Mouse (Mus musculus) CH12.LX (cell line): ENCODE results near the gene Tle6. TPM values are rescaled to one million over a fixed set of nuclear protein-coding genes. Genes with fewer than 3 reads are reported as not detected.

ENCODE experiments used
- DNase-seq: peaks from one replicate; pipeline ENCODE4 v3.0.0-alpha.2; 2013; ENCODE audit errors: extremely low read depth
- H3K27ac ChIP-seq: 2 replicates; pipeline ENCODE4 v1.5.1; 2012; ENCODE audit warnings: low read depth, mild to moderate bottlenecking, control low read depth, moderate library complexity; ENCODE audit not compliant: insufficient read depth
- H3K27me3 ChIP-seq: replicated peaks from 2 replicates; pipeline ENCODE3; 2012; ENCODE audit warnings: inconsistent platforms
- H3K36me3 ChIP-seq, 2 experiments: replicated peaks in 1 of 2; 2 replicates each; pipeline versions ENCODE3 to v1.6.1; 2012; ENCODE audit warnings: inconsistent platforms in 1 of 2, low read length in 1 of 2, mild to moderate bottlenecking in 1 of 2, mixed read lengths in 1 of 2, moderate library complexity in 1 of 2; ENCODE audit not compliant: control insufficient read depth in 1 of 2, insufficient read depth in 1 of 2
- H3K4me1 ChIP-seq, 2 experiments: 2 replicates each; pipeline ENCODE4 v1.6.1; 2012; ENCODE audit warnings: inconsistent platforms in 1 of 2, moderate library complexity in 1 of 2; ENCODE audit not compliant: insufficient read depth in 2 of 2, control insufficient read depth in 1 of 2
- H3K4me2 ChIP-seq: 2 replicates; pipeline ENCODE4 v1.6.1; 2012; ENCODE audit warnings: low read depth, mild to moderate bottlenecking, control low read depth; ENCODE audit not compliant: poor library complexity, insufficient read depth, severe bottlenecking
- H3K4me3 ChIP-seq, 3 experiments: fragments of 150-350 bp in 1 of 3; sonication (generic) in 1 of 3; replicated peaks in 1 of 3; 2 replicates each; pipeline versions ENCODE3 to v1.5.1; 2011 to 2012; ENCODE audit warnings: low read depth in 2 of 3, low read length in 2 of 3, mild to moderate bottlenecking in 2 of 3, moderate library complexity in 2 of 3, control low read depth in 1 of 3, improper control_type of control experiment in 1 of 3, inconsistent platforms in 1 of 3, mixed read lengths in 1 of 3; ENCODE audit not compliant: poor library complexity in 1 of 3
- H3K79me2 ChIP-seq: replicated peaks from 2 replicates; pipeline ENCODE4 v1.6.1; 2012; ENCODE audit warnings: mild to moderate bottlenecking, moderate library complexity; ENCODE audit not compliant: control insufficient read depth, poor library complexity, insufficient read depth, severe bottlenecking; ENCODE audit errors: extremely low read depth
- H3K9ac ChIP-seq: 2 replicates; pipeline ENCODE4 v1.6.1; 2012; ENCODE audit warnings: low read depth, mild to moderate bottlenecking, control low read depth, moderate library complexity; ENCODE audit not compliant: insufficient read depth
- H3K9me3 ChIP-seq: replicated peaks from 2 replicates; pipeline ENCODE3; 2012; ENCODE audit warnings: low read length, inconsistent platforms, mixed read lengths
- CHD1 ChIP-seq: IDR thresholded peaks from 2 replicates; pipeline ENCODE4 v1.6.1; 2012; ENCODE audit warnings: low read depth, low read length, improper control_type of control experiment, inconsistent platforms
- CTCF ChIP-seq, 2 experiments: IDR thresholded peaks in 1 of 2; conservative IDR thresholded peaks in 1 of 2; 2 replicates each; pipeline ENCODE4 v1.5.1; 2011 to 2012; ENCODE audit warnings: low read depth in 2 of 2, low read length in 2 of 2, improper control_type of control experiment in 1 of 2, inconsistent platforms in 1 of 2, mild to moderate bottlenecking in 1 of 2, moderate library complexity in 1 of 2
- E2F4 ChIP-seq: IDR thresholded peaks from 2 replicates; pipeline ENCODE4 v1.6.1; 2011; ENCODE audit warnings: low read depth, low read length, improper control_type of control experiment; ENCODE audit not compliant: insufficient replicate concordance
- GABPA ChIP-seq: IDR thresholded peaks from 2 replicates; pipeline ENCODE4 v1.6.1; 2012; ENCODE audit warnings: low read depth, low read length, improper control_type of control experiment, inconsistent platforms; ENCODE audit not compliant: insufficient replicate concordance
- JUN ChIP-seq: IDR thresholded peaks from 2 replicates; pipeline ENCODE4 v1.6.1; 2011; ENCODE audit warnings: low read depth, mild to moderate bottlenecking, low read length, improper control_type of control experiment, moderate library complexity; ENCODE audit not compliant: insufficient read depth
- KAT2A ChIP-seq: IDR thresholded peaks from 2 replicates; pipeline ENCODE4 v1.6.1; 2012; ENCODE audit warnings: low read length, improper control_type of control experiment, inconsistent platforms; ENCODE audit not compliant: insufficient replicate concordance
- MAFK ChIP-seq: IDR thresholded peaks from 2 replicates; pipeline ENCODE4 v1.6.1; 2011; ENCODE audit warnings: low read length, improper control_type of control experiment; ENCODE audit not compliant: insufficient replicate concordance
- MXI1 ChIP-seq: IDR thresholded peaks from 2 replicates; pipeline ENCODE4 v1.6.1; 2011; ENCODE audit warnings: mild to moderate bottlenecking, low read depth, low read length, improper control_type of control experiment
- POLR2A ChIP-seq: IDR thresholded peaks from 2 replicates; pipeline ENCODE4 v1.6.1; 2011; ENCODE audit warnings: low read depth, mild to moderate bottlenecking, improper control_type of control experiment, low read length
- POLR2AphosphoS2 ChIP-seq: IDR thresholded peaks from 2 replicates; pipeline ENCODE4 v1.6.1; 2011; ENCODE audit warnings: low read depth, low read length, improper control_type of control experiment
- SMC3 ChIP-seq: IDR thresholded peaks from 2 replicates; pipeline ENCODE4 v1.6.1; 2011; ENCODE audit warnings: low read depth, low read length, improper control_type of control experiment
- USF2 ChIP-seq: conservative IDR thresholded peaks from 2 replicates; pipeline ENCODE4 v1.6.1; 2011; ENCODE audit warnings: low read depth, low read length, improper control_type of control experiment
- ZNF384 ChIP-seq: IDR thresholded peaks from 2 replicates; pipeline ENCODE4 v1.6.1; 2012; ENCODE audit warnings: low read depth, low read length, improper control_type of control experiment, inconsistent platforms
- dilution Hi-C: fragments of 300-500 bp; cut with MboI; formaldehyde crosslinking; loops from 2 replicates; pipeline ENCODE4 v1.14.3; 2020; ENCODE audit warnings: low sequenced_read_pairs; ENCODE audit not compliant: extremely low pct_unique_long_range_greater_than_20kb, extremely low pct_ligation_motif_present
- in situ Hi-C: fragments of 300-500 bp; cut with MboI; formaldehyde crosslinking; loops from 3 replicates; pipeline ENCODE4 v1.14.3; 2019; ENCODE audit warnings: low sequenced_read_pairs, low pct_ligation_motif_present, low pct_unique_long_range_greater_than_20kb, mixed read lengths
- polyA plus RNA-seq: library from polyadenylated mRNA; unstranded; fragments of >175 nt; gene quantifications from 2 replicates; pipeline ENCODE4 v1.2.1, GENCODE M21; 2012; ENCODE audit warnings: low read depth; ENCODE audit not compliant: insufficient read length
- total RNA-seq, 2 experiments: library from RNA; depleted of rRNA; stranded (reverse); fragments of 300-350 nt in 1 of 2; fragments of >200 nt in 1 of 2; gene quantifications; 2 replicates each; pipeline ENCODE4 v1.2.3; 2012 to 2014

Gene Tle6
- total and polyA plus RNA-seq, 3 experiments = 0.39 to 1.3 (median 1.2) TPM

- peak overlapping the region in 2 of 3 experiments; percentile 32 to 34 for H3K4me3 ChIP-seq
- in situ Hi-C loops (no loop called here), dilution Hi-C loops (no loop called here)
- no peak overlapping the region for H3K9ac ChIP-seq
- H3K4me1 ChIP-seq = peaks cover 3 to 12% of the 10 kb centered on the region in 2 experiments
- peak; percentile 87 for DNase-seq
- peak overlapping the region; percentile 67; the same call in 1 of the 2 replicates for H3K4me2 ChIP-seq
- TF ChIP-seq POLR2AphosphoS2 (no peak), KAT2A (no peak), SMC3 (no peak), CHD1 (no peak), POLR2A (peak; percentile 42; the same call in 1 of the 2 replicates), MAFK (no peak), JUN (no peak)
- TF ChIP-seq, all 38 proteins: peak for 1
- no peaks in the 10 kb centered on the region for H3K36me3 ChIP-seq
- H3K27me3 ChIP-seq = peaks cover 67% of the 10 kb centered on the region
- no peaks in the 10 kb centered on the region for H3K79me2 ChIP-seq
- H3K27ac ChIP-seq = no peak overlapping the region
- H3K9me3 ChIP-seq = no peaks in the 10 kb centered on the region
Observed at GRCm38 (mm10) chr10:81633253-81634099, 32.6 kb upstream of the Tle6 start.

GRCm38 (mm10) chr10:81628390-81628789 is 27.5 kb upstream of the Tle6 start, which contains the start of gene Ankrd24:
Ankrd24 (plus strand) TSS chr10:81628540.
- Histone ChIP-seq H3K36me3 (peaks cover 9 to 23% of the 10 kb centered on the region in 2 experiments), H3K9ac (peak within 1 kb of the TSS; percentile 86), H3K9me3 (no peaks in the 10 kb centered on the region), H3K27me3 (peaks cover 30% of the 10 kb centered on the region), H3K4me2 (peak within 1 kb of the TSS; percentile 47), H3K4me3 (peak within 1 kb of the TSS; percentile 69 to 96 (median 78)), H3K4me1 (peaks cover 17 to 37% of the 10 kb centered on the region in 2 experiments), H3K27ac (peak within 1 kb of the TSS; percentile 85), H3K79me2 (no peaks in the 10 kb centered on the region)
- no peak for DNase-seq
- in situ Hi-C loops (no loop called here), dilution Hi-C loops (no loop called here)
- TF ChIP-seq MXI1 (no peak), CTCF (conservative IDR thresholded peaks at IDR 0.05 in 1 of 2, IDR thresholded peaks at IDR 0.05 in 1 of 2; ENCODE audit: low read depth in 2 of 2, low read length in 2 of 2) (no peak), USF2 (no peak), GABPA (no peak), ZNF384 (no peak), E2F4 (no peak), MAFK (no peak)
